Mouse (Mus musculus) stomach, postnatal 0 days (tissue): Measurements from ENCODE around the gene Lias.

ENCODE experiments used
- CTCF ChIP-seq: IDR thresholded peaks from 2 replicates; pipeline ENCODE4 v1.5.1; 2016; ENCODE audit warnings: antibody characterized with exemption, low read depth, mild to moderate bottlenecking, moderate library complexity
- EP300 ChIP-seq: optimal IDR thresholded peaks from 2 replicates; pipeline ENCODE3; 2016; ENCODE audit warnings: antibody characterized with exemption

DNA sequence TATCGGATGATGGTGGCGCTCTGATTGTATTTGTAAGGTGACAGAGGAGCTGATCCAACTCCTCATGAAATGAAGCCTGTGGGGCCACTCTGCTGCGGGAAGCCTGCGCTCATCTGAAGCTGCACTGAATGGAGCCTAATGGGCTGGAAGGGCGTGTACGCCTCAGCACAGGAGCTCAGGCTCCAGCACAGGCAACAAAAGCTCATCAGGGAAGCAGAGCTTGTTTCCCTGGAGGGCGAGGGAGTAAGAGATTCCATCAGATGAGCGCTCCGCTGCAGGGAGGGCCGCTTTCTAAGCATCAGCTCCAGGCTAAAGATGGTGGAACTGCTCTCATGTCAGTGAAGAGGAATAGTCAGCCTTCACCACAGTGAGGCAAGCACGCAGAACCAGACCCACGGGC, 16.7 kb downstream of the Lias start:
- no peak for TF ChIP-seq CTCF
- no peak for TF ChIP-seq EP300
